Mouse (Mus musculus) stomach, adult 2 months (tissue): ENCODE results near the gene Vmn1r4. TPM values are rescaled to one million over a fixed set of nuclear protein-coding genes. Genes with fewer than 3 reads are reported as not detected.

Experiments
- polyA plus RNA-seq: library from polyadenylated mRNA; depleted of rRNA; stranded (reverse); fragments of >200 nt; gene quantifications from 2 replicates; pipeline ENCODE4 v1.2.3, GENCODE M21; 2012; rRNA removed

The Vmn1r4 gene
- not detected in 2 replicates for polyA plus RNA-seq

DNA sequence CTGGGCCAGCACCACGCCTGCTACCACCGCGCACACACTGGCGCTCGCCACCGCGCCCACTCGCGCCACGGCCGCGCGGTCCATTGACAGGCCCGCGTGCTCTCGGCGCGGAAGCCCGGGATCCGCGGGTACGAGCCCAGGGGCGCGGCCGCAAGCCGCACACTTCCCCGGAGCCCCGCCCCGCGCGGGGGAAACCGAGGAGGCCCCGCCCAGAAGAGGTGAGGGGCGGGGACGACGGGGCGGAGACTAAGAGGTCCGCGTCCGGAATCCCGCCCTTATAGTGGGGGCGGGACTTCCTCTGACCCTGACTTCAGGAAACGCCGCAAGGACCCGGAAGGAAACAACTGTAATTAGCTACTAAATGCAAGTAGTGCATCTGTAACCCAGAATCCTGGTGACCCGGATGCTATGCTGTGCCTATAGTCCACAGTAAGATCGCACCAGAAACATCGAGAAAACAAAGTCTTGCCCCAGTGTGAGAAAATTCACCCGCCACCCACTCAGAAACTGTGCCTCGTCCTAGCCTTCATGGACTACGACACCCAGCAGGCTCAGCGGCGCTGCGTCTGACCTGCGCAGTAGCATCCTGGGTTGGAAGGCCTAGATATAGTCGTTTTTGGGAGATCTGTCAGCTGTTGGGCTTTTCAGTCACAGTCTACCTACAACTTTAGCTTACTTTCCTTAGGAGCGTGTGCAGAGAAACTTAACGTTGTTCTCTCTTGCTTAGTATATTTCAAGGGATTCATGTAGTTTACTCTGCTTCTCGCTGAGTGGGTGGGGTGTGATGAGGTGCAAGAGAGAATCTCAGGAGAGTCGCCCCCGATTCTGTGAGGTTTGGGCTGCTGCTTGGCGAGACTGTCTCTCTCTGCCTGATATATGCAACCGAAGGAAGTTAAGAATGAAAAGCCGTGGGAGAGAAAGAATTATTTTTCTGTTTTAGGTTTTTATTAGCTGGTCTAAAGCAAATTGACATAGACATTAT, at the start of gene Vmn1r4, which contains the start of gene Nt5c3:
Vmn1r4 (plus strand) TSS at position 290 of the 982 bp plus-strand sequence.
Nt5c3 (minus strand) TSS at position 207 of the 982 bp plus-strand sequence.

DNA sequence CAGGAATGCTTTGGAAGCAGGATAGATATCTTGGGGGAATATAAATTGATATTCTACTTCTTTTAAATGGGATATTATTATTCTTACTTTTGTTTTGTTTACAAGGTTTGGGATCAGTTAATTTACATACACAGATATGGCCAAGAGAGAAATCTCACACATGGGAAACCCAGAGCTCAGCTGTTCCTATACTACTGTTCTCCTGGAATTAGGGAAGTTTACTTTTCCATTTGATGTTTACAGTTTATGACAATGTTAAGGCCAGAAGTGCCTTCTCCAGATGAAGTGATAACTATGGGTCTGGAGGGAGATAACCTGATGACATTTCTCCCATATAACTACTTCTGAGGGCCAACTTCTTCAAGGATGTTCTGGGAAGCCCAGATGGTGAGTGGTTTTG, 46.2 kb downstream of the Vmn1r4 start, which contains the start of gene Vmn1r5:
Vmn1r5 (plus strand) TSS at position 301 of the 400 bp plus-strand sequence.

DNA sequence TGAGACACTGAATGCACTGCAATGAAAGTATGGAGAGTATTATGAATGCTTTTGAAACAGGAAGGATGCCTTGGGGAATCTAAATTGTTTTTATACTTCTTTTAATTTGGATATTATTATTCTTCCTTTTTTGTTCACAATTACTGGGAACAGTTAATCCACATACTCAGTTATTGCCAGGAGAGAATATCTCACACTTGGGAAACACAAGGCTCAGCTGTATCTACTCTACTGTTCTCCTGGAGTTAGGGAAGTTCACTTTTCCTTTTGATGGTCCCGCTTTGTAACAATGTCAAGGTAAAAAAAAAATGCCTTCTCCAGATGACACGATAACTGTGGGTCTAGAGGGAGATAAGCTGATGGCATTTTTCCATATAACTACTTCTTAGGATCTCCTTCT, 73.1 kb downstream of the Vmn1r4 start, which contains the start of gene Vmn1r6:
Vmn1r6 (plus strand) TSS at position 301 of the 400 bp plus-strand sequence.

Other genes starting within 250 kb of the Vmn1r4 start
- gene Lsm5, start 219.3 kb upstream of the Vmn1r4 start, polyA plus RNA-seq: 0.67 TPM in 1 of 2 replicates, not detected in the other
- 2.7 and 2.9 TPM in 2 replicates for gene Avl9, start 209.1 kb upstream of the Vmn1r4 start, polyA plus RNA-seq
- gene Kbtbd2, start 126.2 kb upstream of the Vmn1r4 start, polyA plus RNA-seq: 1.0 and 1.8 TPM in 2 replicates
- 11.7 and 31.5 TPM in 2 replicates for gene Fkbp9, start 92.0 kb upstream of the Vmn1r4 start, polyA plus RNA-seq
- gene Nt5c3, start 83 bp upstream of the Vmn1r4 start, polyA plus RNA-seq: 2.8 TPM in 2 replicates
- gene Vmn1r5, start 46.3 kb downstream of the Vmn1r4 start, polyA plus RNA-seq: not detected in 2 replicates
- not detected in 2 replicates for gene Vmn1r6, start 73.2 kb downstream of the Vmn1r4 start, polyA plus RNA-seq
- not detected in 2 replicates for gene Vmn1r7, start 101.3 kb downstream of the Vmn1r4 start, polyA plus RNA-seq
- not detected in 2 replicates for gene Vmn1r8, start 108.3 kb downstream of the Vmn1r4 start, polyA plus RNA-seq
- gene Vmn1r9, start 142.8 kb downstream of the Vmn1r4 start, polyA plus RNA-seq: not detected in 2 replicates
- not detected in 2 replicates for gene Vmn1r10, start 185.4 kb downstream of the Vmn1r4 start, polyA plus RNA-seq
- not detected in 2 replicates for gene Vmn1r11, start 209.4 kb downstream of the Vmn1r4 start, polyA plus RNA-seq
- gene Vmn1r12, start 232.9 kb downstream of the Vmn1r4 start, polyA plus RNA-seq: not detected in 2 replicates